Mouse (Mus musculus) right cerebral cortex, adult 2 months (tissue): ENCODE measurements at regions not wholly inside any gene's neighbourhood (a gene's known extent, or its start where the extent isn't known, plus 50 kb on each side); places are given as distances from the start of the nearest gene placed in this dataset.

Experiments used
- DNase-seq, 2 experiments: peaks; one replicate each; pipeline ENCODE4 v3.0.0; 2021 to 2022; ENCODE audit warnings: low spot score in 2 of 2

- DNase-seq: no peak
Observed at GRCm38 (mm10) chr4:55701334-55701733, 169.1 kb upstream of the Klf4 start.

GRCm38 (mm10) chr4:55699917-55700316, 167.7 kb upstream of the Klf4 start:
- DNase-seq: no peak

- no peak for DNase-seq
Observed at GRCm38 (mm10) chr4:55699161-55699560, 166.9 kb upstream of the Klf4 start.

- peak; percentile 11 to 13 for DNase-seq
Observed at GRCm38 (mm10) chr4:55697108-55697507, 164.8 kb upstream of the Klf4 start.

GRCm38 (mm10) chr4:55696428-55696827, 164.2 kb upstream of the Klf4 start:
- no peak for DNase-seq

- DNase-seq: no peak
Observed at GRCm38 (mm10) chr4:55695246-55695645, 163.0 kb upstream of the Klf4 start.

GRCm38 (mm10) chr4:55689479-55689878, 157.2 kb upstream of the Klf4 start:
- DNase-seq: no peak

GRCm38 (mm10) chr4:55686771-55687170, 154.5 kb upstream of the Klf4 start:
- no peak for DNase-seq

- DNase-seq: no peak
Observed at GRCm38 (mm10) chr4:55672288-55672687, 140.0 kb upstream of the Klf4 start.

GRCm38 (mm10) chr4:55670258-55670657, 138.0 kb upstream of the Klf4 start:
- DNase-seq: no peak

- no peak for DNase-seq
Observed at GRCm38 (mm10) chr4:55664822-55665221, 132.6 kb upstream of the Klf4 start.

- peak; percentile 48 to 51 for DNase-seq
Observed at GRCm38 (mm10) chr4:55663856-55664255, 131.6 kb upstream of the Klf4 start.

GRCm38 (mm10) chr4:55662041-55662440, 129.8 kb upstream of the Klf4 start:
- DNase-seq: no peak

GRCm38 (mm10) chr4:55658904-55659303, 126.6 kb upstream of the Klf4 start:
- DNase-seq: no peak

GRCm38 (mm10) chr4:55655329-55655728, 123.1 kb upstream of the Klf4 start:
- no peak for DNase-seq

- DNase-seq: no peak
Observed at GRCm38 (mm10) chr4:55652628-55653027, 120.4 kb upstream of the Klf4 start.

- peak in 1 of 2 experiments; percentile 16 for DNase-seq
Observed at GRCm38 (mm10) chr4:55651811-55652410, 119.6 kb upstream of the Klf4 start.

- peak; percentile 72 to 84 for DNase-seq
Observed at GRCm38 (mm10) chr4:55651051-55651763, 118.9 kb upstream of the Klf4 start.

- no peak for DNase-seq
Observed at GRCm38 (mm10) chr4:55650186-55650585, 117.9 kb upstream of the Klf4 start.

- DNase-seq: no peak
Observed at GRCm38 (mm10) chr4:55648376-55648775, 116.1 kb upstream of the Klf4 start.

- DNase-seq: no peak
Observed at GRCm38 (mm10) chr4:55645432-55645831, 113.2 kb upstream of the Klf4 start.

- no peak for DNase-seq
Observed at GRCm38 (mm10) chr4:55644895-55645294, 112.6 kb upstream of the Klf4 start.

GRCm38 (mm10) chr4:55634946-55635511, 102.8 kb upstream of the Klf4 start:
- no peak for DNase-seq
